Comparison of ENCODE assay signal across 11 mouse cellular contexts in the genomic region with DNA sequence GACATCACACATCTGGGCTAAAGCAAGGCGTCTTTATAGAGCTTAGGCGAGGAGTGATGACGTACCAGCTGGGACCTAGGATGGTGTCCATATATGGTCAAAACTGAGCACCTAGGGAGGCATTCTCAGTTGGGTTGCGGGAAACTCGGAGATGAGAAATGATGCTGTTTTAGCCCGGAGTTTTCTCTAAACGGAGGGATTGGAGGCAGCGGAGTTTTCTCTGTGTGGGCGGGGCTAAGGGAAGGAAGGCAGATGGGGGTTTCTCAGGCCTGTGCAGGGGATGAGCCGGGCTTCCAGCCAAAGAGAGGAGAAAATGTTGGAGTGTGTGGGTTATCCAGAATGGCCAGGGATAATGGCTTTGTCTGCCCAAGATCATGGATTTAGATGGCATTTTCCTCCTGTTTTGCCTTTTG.
DNase-seq lines count a peak whose midpoint lies in the region; ATAC-seq and TF ChIP-seq lines count a peak whose summit lies in the region.
"Had no signal": no experiment of that assay in that cellular context is flagged by ENCODE, and none has a peak within 500 bp of the region (broad histone marks: within the 10 kb centered on the region; RNA-seq: fewer than 3 reads in every experiment).

No protein-coding gene starts in this region.

- H3K27me3 ChIP-seq in kidney, embryonic 15.5 days, result no peaks in the 10 kb centered on the region
- H3K27me3 ChIP-seq in kidney, embryonic 14.5 days (ENCODE audit: control insufficient read depth, insufficient read depth, low read length), result no peaks in the 10 kb centered on the region
- H3K27me3 ChIP-seq in testis, adult 2 months (ENCODE audit: control insufficient read depth, insufficient read depth, low read length), result no peaks in the 10 kb centered on the region
- no peaks in the 10 kb centered on the region for H3K27me3 ChIP-seq in heart, embryonic 12.5 days (replicated peaks)

- H3K36me3 ChIP-seq in kidney, embryonic 15.5 days, result 0 out of 2 replicates have a peak, but pooled peaks cover 12% of the 10 kb centered on the region
- H3K36me3 ChIP-seq in kidney, embryonic 14.5 days (ENCODE audit: control insufficient read depth, insufficient read depth, low read length), result no peaks in the 10 kb centered on the region; the same call in 1 of the 2 replicates
- H3K36me3 ChIP-seq in testis, adult 2 months (ENCODE audit: control insufficient read depth, insufficient read depth, low read length), result no peaks in the 10 kb centered on the region
- no peaks in the 10 kb centered on the region for H3K36me3 ChIP-seq in heart, embryonic 12.5 days

- H3K27ac ChIP-seq in kidney, embryonic 15.5 days, result peak overlapping the region; percentile 23; the same call in 1 of the 2 replicates
- H3K27ac ChIP-seq in kidney, embryonic 14.5 days (ENCODE audit: low read depth, low read length), result no peak overlapping the region
- H3K27ac ChIP-seq in testis, adult 2 months (ENCODE audit: control insufficient read depth, insufficient read depth, low read depth, low read length), result no peak overlapping the region
- H3K27ac ChIP-seq in heart, embryonic 12.5 days (ENCODE audit: poor library complexity, severe bottlenecking), result no peak overlapping the region

- TF ChIP-seq CTCF in testis, adult 2 months (IDR thresholded peaks at IDR 0.05; ENCODE audit: control insufficient read depth, insufficient read depth, insufficient replicate concordance, low read depth, low read length), result no peak

- TF ChIP-seq POLR2A in testis, adult 2 months (IDR thresholded peaks at IDR 0.05; ENCODE audit: control insufficient read depth, low read depth, low read length), result no peak

- no peak for ATAC-seq in kidney, embryonic 15.5 days (replicated peaks; ENCODE audit: low FRiP score)
- ATAC-seq in kidney, embryonic 14.5 days (ENCODE audit: low FRiP score, low TSS enrichment), result no peak
- no peak for ATAC-seq in heart, embryonic 12.5 days (ENCODE audit: insufficient number of reproducible peaks, low FRiP score)
- ATAC-seq in cerebellum, adult (ENCODE audit: insufficient number of reproducible peaks, low FRiP score, low TSS enrichment), result no peak

- H3K4me1 ChIP-seq in kidney, embryonic 15.5 days, result peaks cover 6% of the 10 kb centered on the region
- 0 out of 2 replicates have a peak, but pooled peaks cover 4% of the 10 kb centered on the region for H3K4me1 ChIP-seq in kidney, embryonic 14.5 days (ENCODE audit: control insufficient read depth, insufficient read depth, low read length)
- H3K4me1 ChIP-seq in testis, adult 2 months (ENCODE audit: control insufficient read depth, insufficient read depth, low read length), result peaks cover 6% of the 10 kb centered on the region
- H3K4me1 ChIP-seq in heart, embryonic 12.5 days (replicated peaks), result 0 out of 2 replicates have a peak, but pooled peaks cover 3% of the 10 kb centered on the region

- no peaks in the 10 kb centered on the region for H3K9me3 ChIP-seq in kidney, embryonic 15.5 days (replicated peaks)
- H3K9me3 ChIP-seq in kidney, embryonic 14.5 days (ENCODE audit: control insufficient read depth, low read length), result no peaks in the 10 kb centered on the region
- H3K9me3 ChIP-seq in heart, embryonic 12.5 days (replicated peaks), result no peaks in the 10 kb centered on the region

- H3K4me2 ChIP-seq in kidney, embryonic 15.5 days, result no peak overlapping the region
- H3K4me2 ChIP-seq in kidney, embryonic 14.5 days (replicated peaks; ENCODE audit: low read depth, low read length), result no peak overlapping the region
- H3K4me2 ChIP-seq in heart, embryonic 12.5 days, result no peak overlapping the region

- DNase-seq in testis, postnatal 14 days (ENCODE audit: low spot score), result no peak
- peak; percentile 10 to 51 for DNase-seq in left cerebral cortex, adult 8-10 months (ENCODE audit: low spot score in 2 of 2)
- peak; percentile 68 for DNase-seq in testis, postnatal 10 days (ENCODE audit: low spot score)
- DNase-seq: adrenal gland, postnatal 36 days; embryo, embryonic 11 days; gastrocnemius, postnatal 25 days had no signal

- WGBS in kidney, embryonic 15.5 days, result 62% methylated on average over 10 of the region's 10 CpGs
- 63% methylated on average over 10 of the region's 10 CpGs for WGBS in kidney, embryonic 14.5 days
- 54% methylated on average over 10 of the region's 10 CpGs for WGBS in heart, embryonic 12.5 days

- H3K9ac ChIP-seq in kidney, embryonic 15.5 days, result no peak overlapping the region
- H3K9ac ChIP-seq in kidney, embryonic 14.5 days (ENCODE audit: low read depth, low read length), result no peak overlapping the region
- no peak overlapping the region for H3K9ac ChIP-seq in heart, embryonic 12.5 days

- no peak overlapping the region for H3K4me3 ChIP-seq in kidney, embryonic 15.5 days (replicated peaks)
- H3K4me3 ChIP-seq in kidney, embryonic 14.5 days (ENCODE audit: low read length), result no peak overlapping the region
- peak overlapping the region; percentile 38 for H3K4me3 ChIP-seq in testis, adult 2 months (ENCODE audit: control insufficient read depth, low read depth, low read length)
- H3K4me3 ChIP-seq in heart, embryonic 12.5 days, result no peak overlapping the region
